Mouse (Mus musculus) layer of hippocampus, adult 9-11 months (tissue): ENCODE data around the gene Nr2e1.

Experiments
- DNase-seq: peaks from one replicate; pipeline ENCODE4 v3.0.0; 2022

Nr2e1 gene

GRCm38 (mm10) chr10:42545707-42546503 is 37.5 kb downstream of the Nr2e1 start:
- DNase-seq = no peak

- DNase-seq = no peak
Measured at GRCm38 (mm10) chr10:42537571-42538316, 45.7 kb downstream of the Nr2e1 start.

- DNase-seq = no peak
Measured at GRCm38 (mm10) chr10:42533836-42534453, 49.5 kb downstream of the Nr2e1 start.

- DNase-seq = no peak
Measured at GRCm38 (mm10) chr10:42525682-42526081, 57.8 kb downstream of the Nr2e1 start.

- no peak for DNase-seq
Measured at GRCm38 (mm10) chr10:42523556-42524162, 59.8 kb downstream of the Nr2e1 start.

GRCm38 (mm10) chr10:42522912-42523311 is 60.5 kb downstream of the Nr2e1 start:
- DNase-seq = no peak

- no peak for DNase-seq
Measured at GRCm38 (mm10) chr10:42521315-42521981, 62.0 kb downstream of the Nr2e1 start.

GRCm38 (mm10) chr10:42518363-42518762 is 65.1 kb downstream of the Nr2e1 start:
- no peak for DNase-seq

GRCm38 (mm10) chr10:42514125-42514524 is 69.3 kb downstream of the Nr2e1 start:
- DNase-seq = no peak
